Mouse (Mus musculus) layer of hippocampus, adult 11-12 months (tissue): ENCODE data around the gene Eif1.
"Not testable (repeated sequence)": the region's sequence is repeated elsewhere in the genome, so short reads cannot be mapped to it uniquely, and the experiment has no call there.

ENCODE experiments used
- DNase-seq: peaks from one replicate; pipeline ENCODE4 v3.0.0; 2022; ENCODE audit warnings: low spot score

The Eif1 gene

GRCm38 (mm10) chr11:100319492-100320171 is at the start of gene Eif1:
Eif1 (plus strand) TSS chr11:100319885.
- DNase-seq, result peak; percentile 100

GRCm38 (mm10) chr11:100271878-100272277 is 47.8 kb upstream of the Eif1 start:
- no peak for DNase-seq

- DNase-seq, result no peak
Observed at GRCm38 (mm10) chr11:100274719-100275118, 45.0 kb upstream of the Eif1 start.

- DNase-seq, result no peak
Observed at GRCm38 (mm10) chr11:100275466-100275865, 44.2 kb upstream of the Eif1 start.

- no peak for DNase-seq
Observed at GRCm38 (mm10) chr11:100277726-100278480, 41.8 kb upstream of the Eif1 start.

- no peak for DNase-seq
Observed at GRCm38 (mm10) chr11:100278759-100279158, 40.9 kb upstream of the Eif1 start.

- DNase-seq, result peak; percentile 93
Observed at GRCm38 (mm10) chr11:100281596-100282544, 37.8 kb upstream of the Eif1 start.

GRCm38 (mm10) chr11:100282549-100282948 is 37.1 kb upstream of the Eif1 start:
- peak; percentile 71 for DNase-seq

GRCm38 (mm10) chr11:100284988-100285387 is 34.7 kb upstream of the Eif1 start:
- no peak for DNase-seq

- peak; percentile 11 for DNase-seq
Observed at GRCm38 (mm10) chr11:100287024-100287423, 32.7 kb upstream of the Eif1 start.

GRCm38 (mm10) chr11:100288942-100289341 is 30.7 kb upstream of the Eif1 start:
- DNase-seq, result no peak

GRCm38 (mm10) chr11:100290235-100290634 is 29.4 kb upstream of the Eif1 start:
- no peak for DNase-seq

- no peak for DNase-seq
Observed at GRCm38 (mm10) chr11:100292884-100293283, 26.8 kb upstream of the Eif1 start.

GRCm38 (mm10) chr11:100295308-100295707 is 24.4 kb upstream of the Eif1 start:
- peak; percentile 70 for DNase-seq

- no peak for DNase-seq
Observed at GRCm38 (mm10) chr11:100297801-100298200, 21.9 kb upstream of the Eif1 start.

- DNase-seq, result peak; percentile 86
Observed at GRCm38 (mm10) chr11:100298274-100299036, 21.2 kb upstream of the Eif1 start.

GRCm38 (mm10) chr11:100300293-100300692 is 19.4 kb upstream of the Eif1 start:
- DNase-seq, result peak; percentile 61

GRCm38 (mm10) chr11:100301292-100301691 is 18.4 kb upstream of the Eif1 start:
- no peak for DNase-seq

- DNase-seq, result no peak
Observed at GRCm38 (mm10) chr11:100307900-100308299, 11.8 kb upstream of the Eif1 start.

- not testable (repeated sequence) for DNase-seq
Observed at GRCm38 (mm10) chr11:100308672-100309071, 11.0 kb upstream of the Eif1 start.

GRCm38 (mm10) chr11:100311656-100312055 is 8.0 kb upstream of the Eif1 start:
- DNase-seq, result no peak
